Mouse (Mus musculus) CH12.LX (cell line): Measurements from ENCODE around the gene Plekhg3.

Experiments used
- CHD2 ChIP-seq: IDR thresholded peaks from 2 replicates; pipeline ENCODE4 v1.6.1; 2011; ENCODE audit warnings: low read length, improper control_type of control experiment
- CTCF ChIP-seq, 2 experiments: IDR thresholded peaks in 1 of 2; conservative IDR thresholded peaks in 1 of 2; 2 replicates each; pipeline ENCODE4 v1.5.1; 2011 to 2012; ENCODE audit warnings: low read depth in 2 of 2, low read length in 2 of 2, improper control_type of control experiment in 1 of 2, inconsistent platforms in 1 of 2, mild to moderate bottlenecking in 1 of 2, moderate library complexity in 1 of 2
- ELF1 ChIP-seq: IDR thresholded peaks from 2 replicates; pipeline ENCODE4 v1.6.1; 2014; ENCODE audit warnings: low read depth, mild to moderate bottlenecking, inconsistent platforms, low read length, improper control_type of control experiment
- HCFC1 ChIP-seq: IDR thresholded peaks from 2 replicates; pipeline ENCODE4 v1.6.1; 2012; ENCODE audit warnings: low read depth, mild to moderate bottlenecking, inconsistent platforms, low read length, improper control_type of control experiment
- POLR2A ChIP-seq: IDR thresholded peaks from 2 replicates; pipeline ENCODE4 v1.6.1; 2011; ENCODE audit warnings: low read depth, mild to moderate bottlenecking, improper control_type of control experiment, low read length
- TCF12 ChIP-seq: IDR thresholded peaks from 2 replicates; pipeline ENCODE4 v1.6.1; 2014; ENCODE audit warnings: low read depth, mild to moderate bottlenecking, inconsistent platforms, low read length, improper control_type of control experiment
- USF1 ChIP-seq: IDR thresholded peaks from 2 replicates; pipeline ENCODE4 v1.6.1; 2014; ENCODE audit warnings: low read depth, mild to moderate bottlenecking, inconsistent platforms, low read length, improper control_type of control experiment

GRCm38 (mm10) chr12:76546383-76547276 lies 15.9 kb downstream of the Plekhg3 start:
- TF ChIP-seq CTCF (conservative IDR thresholded peaks at IDR 0.05 in 1 of 2, IDR thresholded peaks at IDR 0.05 in 1 of 2; ENCODE audit: low read depth in 2 of 2, low read length in 2 of 2) (no peak), POLR2A (no peak), HCFC1 (no peak), USF1 (no peak), TCF12 (no peak), ELF1 (no peak), CHD2 (no peak)
